Mouse (Mus musculus): ENCODE results near the gene Tspoap1. TPM values are rescaled to one million over a fixed set of nuclear protein-coding genes. Genes with fewer than 3 reads are reported as not detected.

Gene Tspoap1
- 100 and 132 TPM in 2 replicates for total RNA-seq (2014; fragmentation: Nextera tagmentation)
- 51.8 and 56.2 TPM in 2 replicates for total RNA-seq (2017)

DNA sequence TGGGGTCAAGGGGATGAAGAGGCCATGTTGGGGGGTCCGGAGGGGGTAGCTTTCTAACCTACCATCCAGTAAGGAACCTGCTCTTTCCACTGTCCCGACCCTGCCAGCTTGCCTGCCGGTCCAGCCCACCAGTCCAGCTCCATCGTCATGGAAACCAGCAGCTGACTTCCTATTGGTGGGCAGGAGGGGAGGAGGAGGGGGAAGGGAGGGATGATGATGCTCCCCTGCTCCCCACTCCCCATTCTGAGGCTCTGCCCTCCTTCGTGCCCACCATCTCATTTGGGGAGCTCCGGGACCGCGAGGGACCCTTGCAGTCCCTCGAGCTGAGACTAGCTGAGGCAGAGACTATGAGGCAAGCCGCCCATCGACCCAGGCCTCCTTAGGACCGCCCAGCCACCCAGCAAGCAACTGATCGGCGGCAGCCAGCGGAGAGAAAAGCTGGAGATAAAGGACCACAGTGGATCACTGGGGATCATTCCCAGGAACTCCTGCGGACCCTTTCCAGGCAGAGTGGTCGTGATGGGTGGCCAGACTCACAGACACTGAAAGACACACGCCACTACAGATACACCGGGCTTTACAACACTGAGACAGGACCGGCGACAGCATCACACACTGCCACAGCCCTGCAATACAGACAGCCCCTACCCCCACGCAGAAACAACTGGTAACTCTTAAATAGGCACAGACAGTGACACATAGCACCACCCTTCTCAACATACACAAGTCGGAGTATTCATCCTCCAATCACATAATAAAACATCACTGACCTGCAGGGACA, at the start of gene Tspoap1:
TSS of gene Tspoap1 (plus strand) at position 241 of the 781 bp plus-strand sequence.
- no peak for ATAC-seq (replicated peaks; ENCODE audit: poor library complexity, severe bottlenecking)

GRCm38 (mm10) chr11:87712188-87712587, 48.2 kb upstream of the Tspoap1 start:
- ATAC-seq (replicated peaks; ENCODE audit: poor library complexity, severe bottlenecking): peak; percentile 60

DNA sequence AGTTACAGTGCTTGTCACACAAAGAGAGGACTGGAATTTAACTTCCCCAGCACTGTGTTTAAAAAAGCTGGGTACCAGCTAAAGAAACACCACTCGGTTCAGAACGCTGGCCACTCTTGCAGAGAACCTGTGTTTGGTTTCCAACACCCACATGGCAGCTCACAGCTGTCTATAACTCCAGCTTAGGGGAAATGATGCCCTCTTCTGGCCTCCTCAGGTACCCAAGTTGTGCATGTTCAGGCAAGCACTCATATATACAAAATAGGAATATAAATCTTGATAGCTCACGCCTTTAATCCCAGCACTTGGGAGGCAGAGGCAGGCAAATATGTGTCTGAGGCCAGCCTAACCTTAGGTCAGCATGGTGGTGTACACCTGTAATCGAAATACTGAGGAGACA, 44.3 kb upstream of the Tspoap1 start:
- no peak for ATAC-seq (replicated peaks; ENCODE audit: poor library complexity, severe bottlenecking)

DNA sequence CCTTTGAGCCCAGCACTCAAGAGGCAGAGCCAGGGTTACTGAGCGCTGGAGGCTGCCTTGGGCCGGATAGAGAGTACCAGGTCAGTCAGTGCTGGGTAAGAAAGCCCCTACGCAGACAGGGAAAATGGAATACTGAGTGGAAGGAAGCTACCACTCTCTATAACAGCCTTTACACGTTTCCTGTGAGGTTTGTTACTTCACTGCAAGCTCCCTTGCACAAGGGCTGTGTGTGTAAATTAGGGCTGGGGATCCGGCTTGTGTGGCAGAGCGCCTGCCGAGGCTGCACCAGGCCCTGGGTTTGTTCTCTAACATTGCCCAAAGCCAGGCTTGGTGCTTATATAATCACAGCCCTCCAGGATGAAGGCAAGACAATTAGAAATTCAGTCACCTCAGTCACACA, 40.8 kb upstream of the Tspoap1 start:
- ATAC-seq (replicated peaks; ENCODE audit: poor library complexity, severe bottlenecking): peak; percentile 96

DNA sequence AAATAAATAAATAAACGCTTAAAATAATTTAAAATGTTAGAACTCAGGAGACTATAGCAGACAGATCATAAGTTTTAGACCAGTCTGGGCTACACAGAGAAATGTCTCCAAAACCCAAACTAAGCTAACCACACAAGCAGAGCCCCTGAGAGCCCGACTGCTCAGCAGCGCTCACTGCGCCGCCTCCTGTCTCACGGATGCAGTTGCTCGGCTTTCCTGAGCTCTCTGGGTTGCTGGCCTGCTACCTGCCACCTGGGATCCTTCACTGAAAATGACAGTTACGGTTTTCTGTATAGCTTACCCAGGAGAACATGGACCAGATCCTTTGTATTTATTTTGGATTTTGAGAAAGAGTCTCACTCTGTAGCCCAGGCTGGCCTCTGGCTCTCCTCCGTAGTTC, 40.0 kb upstream of the Tspoap1 start:
- ATAC-seq (replicated peaks; ENCODE audit: poor library complexity, severe bottlenecking): no peak

- no peak for ATAC-seq (replicated peaks; ENCODE audit: poor library complexity, severe bottlenecking)
Observed at GRCm38 (mm10) chr11:87720839-87721238, 39.5 kb upstream of the Tspoap1 start.

DNA sequence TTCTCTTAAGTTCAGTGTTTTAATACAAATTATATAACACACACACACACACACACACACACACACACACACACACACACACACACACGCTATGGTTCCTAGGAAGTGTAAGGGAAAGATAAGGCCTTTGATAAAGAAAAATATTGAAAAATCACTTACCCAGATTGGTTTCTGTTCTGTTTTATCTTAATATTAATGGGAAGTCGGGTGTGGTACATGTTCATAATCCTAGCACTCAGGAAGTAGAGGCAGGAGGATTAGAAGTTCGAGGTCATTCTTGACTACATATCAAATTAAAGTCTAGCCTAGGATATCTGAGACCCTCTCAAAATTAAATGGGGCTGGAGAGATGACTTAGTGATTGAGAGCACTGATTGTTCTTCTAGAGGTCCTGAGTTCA, 38.2 kb upstream of the Tspoap1 start:
- no peak for ATAC-seq (replicated peaks; ENCODE audit: poor library complexity, severe bottlenecking)

DNA sequence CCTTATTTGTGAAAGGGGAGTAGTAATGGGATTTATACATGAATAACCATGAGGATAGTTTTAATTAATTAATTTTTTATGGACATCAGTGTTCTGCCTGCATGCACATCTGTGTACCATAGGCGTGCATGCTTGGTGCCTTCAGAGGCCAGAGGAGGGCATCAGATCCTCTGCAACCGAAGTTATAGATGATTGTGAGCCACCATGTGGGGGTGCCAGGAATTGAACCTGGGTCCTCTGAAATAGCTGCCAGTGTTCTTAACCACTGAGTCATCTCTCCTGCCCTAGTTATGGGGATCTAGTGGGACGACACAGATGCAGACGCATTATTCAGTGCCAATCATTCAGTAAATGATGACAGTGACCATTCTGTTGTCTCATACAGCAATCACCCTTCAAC, 37.5 kb upstream of the Tspoap1 start:
- ATAC-seq (replicated peaks; ENCODE audit: poor library complexity, severe bottlenecking): no peak

GRCm38 (mm10) chr11:87725515-87725914, 34.8 kb upstream of the Tspoap1 start:
- ATAC-seq (replicated peaks; ENCODE audit: poor library complexity, severe bottlenecking): peak; percentile 55

DNA sequence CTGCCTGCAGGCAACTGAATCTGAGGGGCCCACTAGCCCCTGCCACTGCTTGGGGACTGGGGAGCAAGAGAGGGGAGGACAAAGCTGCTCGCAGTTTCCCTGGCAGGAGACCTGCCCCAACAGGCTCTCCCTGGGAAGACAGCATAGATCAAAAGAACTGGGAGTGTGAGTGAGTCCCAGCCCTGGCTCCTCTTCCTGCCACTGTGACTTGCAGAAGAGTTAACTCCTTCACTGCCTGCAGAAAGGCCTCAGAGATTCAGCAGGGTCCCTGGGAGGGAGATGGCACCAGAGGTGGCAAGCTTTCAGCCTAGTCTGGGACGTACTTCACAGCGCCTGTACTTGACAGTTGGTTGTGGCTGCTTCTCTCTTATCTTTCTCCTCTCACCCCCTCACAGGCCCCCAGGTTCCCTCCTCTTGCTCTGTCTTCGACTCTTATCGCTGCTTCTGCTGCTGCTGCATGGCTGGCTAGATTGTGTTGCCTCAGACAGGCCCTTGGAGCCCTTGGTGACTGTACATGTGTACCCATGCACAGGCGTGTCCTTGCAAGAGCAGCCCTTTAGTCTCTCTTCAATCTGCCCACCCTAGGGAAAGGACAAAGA, 34.3 kb upstream of the Tspoap1 start:
- ATAC-seq (replicated peaks; ENCODE audit: poor library complexity, severe bottlenecking): peak; percentile 35

- no peak for ATAC-seq (replicated peaks; ENCODE audit: poor library complexity, severe bottlenecking)
Observed at GRCm38 (mm10) chr11:87727021-87727420, 33.3 kb upstream of the Tspoap1 start.

DNA sequence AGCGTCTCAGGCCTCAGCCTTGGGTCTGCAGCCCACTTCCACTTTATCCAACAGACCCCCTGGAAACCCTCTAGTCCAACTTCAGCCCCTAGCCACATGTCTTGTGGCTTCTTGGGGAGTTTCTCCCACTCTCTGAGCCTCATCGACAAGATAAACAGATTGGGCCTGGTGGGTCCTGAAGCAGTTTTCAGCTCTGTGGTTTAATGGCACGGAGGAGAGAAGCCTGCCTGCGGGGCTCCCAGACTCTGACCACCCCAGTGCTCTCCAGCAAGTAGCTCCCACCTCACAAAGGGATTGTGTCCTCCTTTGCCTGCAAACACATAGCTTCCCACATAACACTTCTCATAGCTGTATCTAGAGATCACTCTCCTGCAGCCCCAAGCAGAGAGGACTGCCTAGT, 32.9 kb upstream of the Tspoap1 start:
- ATAC-seq (replicated peaks; ENCODE audit: poor library complexity, severe bottlenecking): no peak

- ATAC-seq (replicated peaks; ENCODE audit: poor library complexity, severe bottlenecking): no peak
Observed at GRCm38 (mm10) chr11:87728850-87729592, 31.3 kb upstream of the Tspoap1 start.

- no peak for ATAC-seq (replicated peaks; ENCODE audit: poor library complexity, severe bottlenecking)
Observed at GRCm38 (mm10) chr11:87729593-87730185, 30.7 kb upstream of the Tspoap1 start.

GRCm38 (mm10) chr11:87730652-87731310, 29.6 kb upstream of the Tspoap1 start:
- ATAC-seq (replicated peaks; ENCODE audit: poor library complexity, severe bottlenecking): no peak

DNA sequence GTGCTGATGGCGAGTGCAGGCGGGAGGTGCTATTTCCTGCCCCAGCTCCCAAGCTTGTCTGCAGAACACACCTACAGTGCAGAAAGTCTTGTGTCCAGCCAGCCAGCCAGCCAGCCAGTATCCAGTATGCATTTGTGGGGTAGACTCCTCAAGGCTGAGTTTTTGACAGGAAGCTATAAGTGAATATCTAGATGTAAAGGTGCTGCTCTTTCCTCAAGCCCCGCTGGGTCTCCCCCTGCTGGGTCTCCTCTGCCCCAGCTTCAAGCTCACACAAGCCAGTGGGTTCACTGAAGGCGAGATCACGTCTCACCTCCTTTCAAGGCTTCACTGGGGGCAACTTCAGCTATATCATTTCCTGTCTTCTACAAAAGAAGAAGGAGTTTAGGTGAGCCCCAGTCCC, 26.0 kb upstream of the Tspoap1 start:
- no peak for ATAC-seq (replicated peaks; ENCODE audit: poor library complexity, severe bottlenecking)

GRCm38 (mm10) chr11:87735691-87736090, 24.6 kb upstream of the Tspoap1 start:
- no peak for ATAC-seq (replicated peaks; ENCODE audit: poor library complexity, severe bottlenecking)

GRCm38 (mm10) chr11:87736647-87737134, 23.6 kb upstream of the Tspoap1 start:
- ATAC-seq (replicated peaks; ENCODE audit: poor library complexity, severe bottlenecking): peak; percentile 38

GRCm38 (mm10) chr11:87737175-87737740, 23.1 kb upstream of the Tspoap1 start, which contains the start of gene Supt4a:
Gene Supt4a, plus strand, starts transcription at chr11:87737552.
- ATAC-seq (replicated peaks; ENCODE audit: poor library complexity, severe bottlenecking): peak; percentile 87

GRCm38 (mm10) chr11:87743691-87744090, 16.6 kb upstream of the Tspoap1 start:
- ATAC-seq (replicated peaks; ENCODE audit: poor library complexity, severe bottlenecking): no peak
